Mouse (Mus musculus) neural tube, embryonic 11.5 days (tissue): ENCODE measurements around the gene L3mbtl3. TPM values are rescaled to one million over a fixed set of nuclear protein-coding genes. Genes with fewer than 3 reads are reported as not detected.

Experiments
- ATAC-seq: fragments of 200-750 bp; cut with Nextera tagmentation; 2 replicates; pipeline ENCODE4 v1.8.0; 2017; ENCODE audit warnings: moderate number of reproducible peaks, mild to moderate bottlenecking, moderate TSS enrichment, moderate library complexity; ENCODE audit not compliant: insufficient read depth, low FRiP score, low TSS enrichment
- DNase-seq: peaks from one replicate; pipeline ENCODE4 v3.0.0-alpha.2; 2015; ENCODE audit warnings: low spot score
- H3K27ac ChIP-seq: fragments of 300-500 bp; sonication (generic); 2 replicates; pipeline ENCODE4 v1.5.1; 2014; ENCODE audit warnings: low read depth, mild to moderate bottlenecking, low read length
- H3K27me3 ChIP-seq: fragments of 300-500 bp; sonication (generic); 2 replicates; pipeline ENCODE4 v1.6.1; 2014; ENCODE audit warnings: mild to moderate bottlenecking, low read length, mixed read lengths; ENCODE audit not compliant: control insufficient read depth, insufficient read depth
- H3K36me3 ChIP-seq: fragments of 300-500 bp; sonication (generic); 2 replicates; pipeline ENCODE4 v1.6.1; 2014; ENCODE audit warnings: mild to moderate bottlenecking, low read length, moderate library complexity, mixed read lengths; ENCODE audit not compliant: control insufficient read depth, insufficient read depth
- H3K4me1 ChIP-seq: fragments of 300-500 bp; sonication (generic); 2 replicates; pipeline ENCODE4 v1.6.1; 2014; ENCODE audit warnings: low read length, mixed read lengths; ENCODE audit not compliant: control insufficient read depth, insufficient read depth
- H3K4me2 ChIP-seq: fragments of 300-500 bp; sonication (generic); 2 replicates; pipeline ENCODE4 v1.6.1; 2014; ENCODE audit warnings: low read depth, mild to moderate bottlenecking, moderate library complexity
- H3K4me3 ChIP-seq: fragments of 300-500 bp; sonication (generic); 2 replicates; pipeline ENCODE4 v1.5.1; 2014; ENCODE audit warnings: low read depth, low read length
- H3K9ac ChIP-seq: fragments of 300-500 bp; sonication (generic); 2 replicates; pipeline ENCODE4 v1.6.1; 2014; ENCODE audit warnings: mild to moderate bottlenecking, low read length
- H3K9me3 ChIP-seq: fragments of 300-500 bp; sonication (generic); 2 replicates; pipeline ENCODE4 v1.6.1; 2016; ENCODE audit warnings: low read length; ENCODE audit not compliant: control insufficient read depth
- whole genome bisulfite sequencing: fragments of 180-500 bp; shearing (Covaris S2); extraction: QIAGEN DNeasy Blood & Tissue Kit; methylation state at CpG from one replicate; pipeline ENCODE4 v1.1.7; 2014; 5-methylcytosine and 5-hydroxymethylcytosine counted together
- polyA plus RNA-seq: library from polyadenylated mRNA; unstranded; fragments of >200 nt; fragmentation: Nextera tagmentation; extraction: Ambion mirVana; gene quantifications from 2 replicates; pipeline ENCODE4 v1.2.1, GENCODE M21; 2014

Gene L3mbtl3
- polyA plus RNA-seq, 1 experiment from 2014 or later, result 20.5 TPM

- ATAC-seq, result no peak
- no peak overlapping the region for H3K4me2 ChIP-seq
- no peak overlapping the region for H3K9ac ChIP-seq
- no peaks in the 10 kb centered on the region for H3K4me1 ChIP-seq
- WGBS, result 93% methylated on average over 3 of the region's 3 CpGs
- no peaks in the 10 kb centered on the region for H3K27me3 ChIP-seq
- no peaks in the 10 kb centered on the region for H3K9me3 ChIP-seq
- no peak overlapping the region for H3K27ac ChIP-seq
- H3K36me3 ChIP-seq, result peaks cover 2% of the 10 kb centered on the region
- DNase-seq, result no peak
- H3K4me3 ChIP-seq, result no peak overlapping the region
These were observed 78.6 kb downstream of the L3mbtl3 start for GRCm38 (mm10) chr10:26297200-26297599.

GRCm38 (mm10) chr10:26287136-26287535, 88.6 kb downstream of the L3mbtl3 start:
- H3K4me2 ChIP-seq, result no peak overlapping the region
- H3K9me3 ChIP-seq, result no peaks in the 10 kb centered on the region
- ATAC-seq (no peak), DNase-seq (no peak)
- WGBS, result 93% methylated on average over 7 of the region's 7 CpGs
- no peak overlapping the region for H3K27ac ChIP-seq
- no peak overlapping the region for H3K9ac ChIP-seq
- peaks cover 3% of the 10 kb centered on the region for H3K36me3 ChIP-seq
- no peak overlapping the region for H3K4me3 ChIP-seq
- H3K4me1 ChIP-seq, result no peaks in the 10 kb centered on the region
- no peaks in the 10 kb centered on the region for H3K27me3 ChIP-seq

- Histone ChIP-seq H3K9ac (no peak overlapping the region), H3K4me1 (no peaks in the 10 kb centered on the region), H3K27me3 (no peaks in the 10 kb centered on the region), H3K4me2 (no peak overlapping the region), H3K4me3 (no peak overlapping the region), H3K36me3 (peaks cover 5% of the 10 kb centered on the region), H3K9me3 (no peaks in the 10 kb centered on the region), H3K27ac (no peak overlapping the region)
- DNase-seq, result no peak
- WGBS, result 68% methylated on average over 8 of the region's 8 CpGs
- ATAC-seq, result no peak
These were observed 95.8 kb downstream of the L3mbtl3 start for GRCm38 (mm10) chr10:26280009-26280408.

- Histone ChIP-seq H3K9me3 (no peaks in the 10 kb centered on the region), H3K27ac (no peak overlapping the region), H3K4me1 (no peaks in the 10 kb centered on the region), H3K4me2 (no peak overlapping the region), H3K9ac (no peak overlapping the region), H3K4me3 (no peak overlapping the region), H3K36me3 (peaks cover 5% of the 10 kb centered on the region), H3K27me3 (no peaks in the 10 kb centered on the region)
- ATAC-seq, result no peak
- DNase-seq, result no peak
- WGBS, result 95% methylated on average over 6 of the region's 6 CpGs
These were observed 100.4 kb downstream of the L3mbtl3 start for GRCm38 (mm10) chr10:26275414-26275813.

DNA sequence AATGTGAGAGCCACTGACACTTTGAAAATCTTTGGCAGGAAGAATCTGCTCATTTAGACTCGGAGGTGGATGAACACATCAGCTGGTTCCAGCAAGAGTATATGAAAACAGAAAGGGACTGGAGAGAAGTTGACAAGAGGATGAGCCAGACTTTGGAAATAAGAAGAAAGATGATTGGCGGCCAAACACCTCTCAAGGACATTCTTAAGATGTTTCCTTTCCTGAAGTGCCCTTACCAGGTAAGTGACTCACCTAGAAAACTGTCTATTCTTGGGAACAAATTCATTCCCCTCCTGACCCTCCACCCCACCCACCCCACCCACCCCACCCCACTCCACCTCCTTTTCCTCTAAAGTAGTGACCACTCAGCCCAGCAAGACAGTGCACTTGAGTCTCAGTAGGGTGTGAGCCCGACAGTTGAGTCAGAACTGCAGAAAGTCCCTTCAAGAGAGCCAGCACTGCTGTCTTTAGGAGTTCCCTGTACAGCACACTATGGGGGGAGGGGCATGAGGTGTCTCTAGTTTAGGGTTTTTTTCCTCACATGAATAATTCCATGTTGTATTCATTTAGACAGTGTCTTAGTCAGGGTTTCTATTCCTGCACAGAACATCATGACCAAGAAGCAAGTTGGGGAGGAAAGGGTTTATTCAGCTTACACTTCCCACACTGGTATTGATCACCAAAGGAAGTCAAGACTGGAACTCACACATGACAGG, 111.9 kb downstream of the L3mbtl3 start:
- H3K27me3 ChIP-seq, result no peaks in the 10 kb centered on the region
- DNase-seq (no peak), ATAC-seq (no peak)
- H3K4me2 ChIP-seq, result no peak overlapping the region
- no peak overlapping the region for H3K4me3 ChIP-seq
- 85% methylated on average over 3 of the region's 3 CpGs for WGBS
- no peaks in the 10 kb centered on the region for H3K9me3 ChIP-seq
- no peaks in the 10 kb centered on the region for H3K4me1 ChIP-seq
- H3K36me3 ChIP-seq, result no peaks in the 10 kb centered on the region
- no peak overlapping the region for H3K27ac ChIP-seq
- H3K9ac ChIP-seq, result no peak overlapping the region

DNA sequence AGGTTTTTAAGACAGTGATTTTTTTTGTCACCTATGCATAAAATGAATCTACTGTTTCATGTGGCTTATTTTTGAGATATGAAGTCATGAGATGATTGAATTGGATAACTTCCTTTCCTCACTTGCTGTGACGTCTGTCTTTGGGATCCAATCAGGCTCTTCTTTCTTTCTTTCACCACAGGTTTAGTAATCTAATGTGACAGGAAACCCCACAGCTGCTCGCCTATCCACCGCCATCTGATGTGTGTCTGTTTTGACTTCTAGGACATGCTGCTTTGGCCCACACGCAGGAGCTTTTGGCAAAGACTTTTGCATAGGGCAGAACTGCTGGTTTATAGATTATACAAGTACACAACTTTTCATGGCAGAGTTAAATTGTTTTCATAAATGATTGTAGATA, 115.9 kb downstream of the L3mbtl3 start:
- Histone ChIP-seq H3K9me3 (no peaks in the 10 kb centered on the region), H3K27me3 (no peaks in the 10 kb centered on the region), H3K4me3 (no peak overlapping the region), H3K36me3 (no peaks in the 10 kb centered on the region), H3K9ac (no peak overlapping the region), H3K27ac (no peak overlapping the region), H3K4me1 (no peaks in the 10 kb centered on the region), H3K4me2 (no peak overlapping the region)
- WGBS, result 78% methylated on average over 4 of the region's 4 CpGs
- ATAC-seq (no peak), DNase-seq (no peak)

DNA sequence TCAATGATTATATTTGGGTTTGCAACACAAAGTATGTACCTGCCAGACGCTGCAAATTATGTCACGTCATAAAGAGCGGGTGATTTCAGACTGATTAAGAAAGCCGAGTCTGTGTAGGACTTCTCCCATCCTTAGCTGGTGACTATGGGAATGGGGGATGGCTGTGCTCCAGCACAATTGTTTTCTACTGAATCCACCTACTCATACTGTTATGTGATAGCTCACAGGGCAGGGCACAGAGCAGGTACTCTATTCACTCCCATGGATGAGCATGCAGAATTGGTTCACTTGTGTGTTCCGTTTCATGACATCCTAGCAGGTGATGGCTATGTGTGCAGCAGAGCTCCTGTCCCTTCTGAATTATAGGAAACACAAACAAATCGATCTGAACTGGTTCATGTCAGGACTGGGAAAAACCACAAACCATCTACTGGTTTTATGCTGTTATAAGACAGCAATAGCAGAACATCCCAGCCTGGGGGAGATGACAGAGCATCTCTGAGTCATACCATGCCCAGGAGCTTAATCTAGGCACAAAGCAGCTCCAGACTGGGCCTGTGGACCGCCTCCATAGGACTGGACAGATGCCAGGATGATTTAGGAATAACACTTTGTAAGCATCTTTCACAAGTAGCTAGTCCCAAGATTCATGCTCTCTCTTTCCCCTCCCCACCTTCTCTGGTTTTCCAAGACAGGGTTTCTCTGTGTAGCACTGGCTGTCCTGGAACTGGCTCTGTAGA, 126.2 kb downstream of the L3mbtl3 start:
- Histone ChIP-seq H3K27me3 (no peaks in the 10 kb centered on the region), H3K27ac (no peak overlapping the region), H3K4me3 (no peak overlapping the region), H3K36me3 (no peaks in the 10 kb centered on the region), H3K4me1 (no peaks in the 10 kb centered on the region), H3K4me2 (no peak overlapping the region), H3K9me3 (no peaks in the 10 kb centered on the region; the same call in 1 of the 2 replicates), H3K9ac (no peak overlapping the region)
- 92% methylated on average over 7 of the region's 7 CpGs for WGBS
- no peak for ATAC-seq
- no peak for DNase-seq

GRCm38 (mm10) chr10:26244466-26244865, 131.3 kb downstream of the L3mbtl3 start:
- Histone ChIP-seq H3K36me3 (no peaks in the 10 kb centered on the region), H3K27me3 (no peaks in the 10 kb centered on the region), H3K27ac (no peak overlapping the region), H3K4me3 (no peak overlapping the region), H3K4me2 (no peak overlapping the region), H3K9me3 (no peaks in the 10 kb centered on the region), H3K4me1 (no peaks in the 10 kb centered on the region), H3K9ac (no peak overlapping the region)
- ATAC-seq (no peak), DNase-seq (no peak)
- WGBS, result 88% methylated on average over 6 of the region's 6 CpGs

DNA sequence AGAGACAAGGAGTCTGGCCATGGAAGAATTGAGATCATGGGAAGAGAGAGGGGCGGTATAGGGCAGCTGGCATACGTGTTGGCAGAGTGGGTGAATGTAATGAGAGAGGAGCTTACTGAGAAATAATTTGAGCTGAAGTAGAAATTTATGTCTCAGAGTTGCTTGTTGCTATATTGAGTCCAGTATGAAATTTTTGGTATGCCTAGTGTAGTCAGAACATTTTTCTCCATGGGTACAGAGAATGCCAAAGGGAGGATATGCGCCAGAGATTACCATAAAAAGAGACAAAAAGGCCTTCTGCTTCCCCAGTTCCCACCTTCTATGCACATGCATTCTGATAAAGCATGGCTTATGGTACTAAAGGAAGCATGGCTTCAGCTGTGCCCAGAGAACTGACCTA, 132.6 kb downstream of the L3mbtl3 start:
- H3K4me2 ChIP-seq, result no peak overlapping the region
- H3K27me3 ChIP-seq, result no peaks in the 10 kb centered on the region
- DNase-seq, result no peak
- no peak overlapping the region for H3K9ac ChIP-seq
- no peak for ATAC-seq
- WGBS, result 92% methylated on average over 3 of the region's 3 CpGs
- H3K36me3 ChIP-seq, result no peaks in the 10 kb centered on the region
- no peak overlapping the region for H3K4me3 ChIP-seq
- no peak overlapping the region for H3K27ac ChIP-seq
- H3K9me3 ChIP-seq, result no peaks in the 10 kb centered on the region
- no peaks in the 10 kb centered on the region for H3K4me1 ChIP-seq
